22 mouse cellular contexts compared by ENCODE assay signal in the genomic region with DNA sequence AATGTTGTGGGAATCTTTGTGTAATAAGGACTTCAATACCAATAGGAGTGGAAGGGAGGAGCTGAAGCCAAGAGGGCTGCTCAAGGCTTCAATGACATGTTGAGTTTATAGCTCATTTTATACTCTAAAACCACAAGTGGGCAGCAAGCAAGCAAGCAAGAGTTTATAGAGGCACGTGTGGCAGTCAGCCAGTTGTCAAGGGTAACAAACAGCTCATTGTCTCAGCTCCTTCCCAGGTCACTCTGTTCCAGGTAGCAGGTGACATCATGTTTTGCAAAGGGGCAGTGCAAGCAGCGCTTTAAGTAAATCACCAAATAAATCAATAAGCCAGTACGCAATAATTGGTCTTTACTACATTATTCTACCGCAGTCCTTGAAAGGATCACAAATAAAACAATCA. TPM values are rescaled to one million over a fixed set of nuclear protein-coding genes. Genes with fewer than 3 reads are reported as not detected.
"Had no signal": no experiment of that assay in that cellular context is flagged by ENCODE, and none has a peak within 500 bp of the region (broad histone marks: within the 10 kb centered on the region; RNA-seq: fewer than 3 reads in every experiment).

No protein-coding gene starts in this region.

- H3K27ac ChIP-seq: intestine, embryonic 15.5 days; kidney, embryonic 15.5 days; limb, embryonic 13.5 days; liver, embryonic 14.5 days; midbrain, embryonic 15.5 days had no signal

- H3K36me3 ChIP-seq: intestine, embryonic 15.5 days; kidney, embryonic 15.5 days; limb, embryonic 13.5 days; midbrain, embryonic 15.5 days had no signal

- H3K4me3 ChIP-seq: intestine, embryonic 15.5 days; kidney, embryonic 15.5 days; limb, embryonic 13.5 days; midbrain, embryonic 15.5 days had no signal

- DNase-seq: kidney, adult 2 months; kidney, postnatal 14 days; left cerebral cortex, postnatal 4 days; lung, embryonic 14.5 days; thymus, adult 18-20 months; thymus, postnatal 14 days had no signal

- H3K9me3 ChIP-seq: intestine, embryonic 15.5 days; kidney, embryonic 15.5 days; limb, embryonic 13.5 days; midbrain, embryonic 15.5 days had no signal

- ATAC-seq: hindbrain, embryonic 16.5 days; intestine, embryonic 15.5 days; midbrain, embryonic 15.5 days had no signal

- H3K4me2 ChIP-seq: intestine, embryonic 15.5 days; kidney, embryonic 15.5 days; limb, embryonic 13.5 days; lung, embryonic 14.5 days; midbrain, embryonic 11.5 days; midbrain, embryonic 15.5 days had no signal

- H3K9ac ChIP-seq: intestine, embryonic 15.5 days; kidney, embryonic 15.5 days; limb, embryonic 13.5 days; liver, embryonic 14.5 days; lung, embryonic 14.5 days; midbrain, embryonic 15.5 days had no signal

- H3K27me3 ChIP-seq: intestine, embryonic 15.5 days; kidney, embryonic 15.5 days; limb, embryonic 13.5 days; midbrain, embryonic 15.5 days had no signal

- H3K4me1 ChIP-seq: intestine, embryonic 15.5 days; midbrain, embryonic 15.5 days had no signal

RNA-seq across cellular contexts. Expression of a gene that starts 29.7 kb away (rescaled TPM):
- total RNA-seq: liver, adult 2 months; megakaryocyte, adult 5-6 weeks; neutrophil, adult 5-6 weeks had no signal
- polyA plus RNA-seq: liver, embryonic 14.5 days had no signal

RNA-seq across cellular contexts. Expression of a gene that starts 41.5 kb away (rescaled TPM):
- total RNA-seq: layer of hippocampus, adult 18-20 months; layer of hippocampus, postnatal 10 days; left cerebral cortex, adult 18-20 months; left cerebral cortex, postnatal 10 days; left cerebral cortex, postnatal 4 days; liver, adult 2 months; neutrophil, adult 5-6 weeks had no signal
- polyA plus RNA-seq: hindbrain, embryonic 16.5 days; intestine, embryonic 15.5 days; kidney, adult 2 months; kidney, embryonic 15.5 days; limb, embryonic 13.5 days; liver, adult 2 months; liver, embryonic 14.5 days; lung, embryonic 14.5 days; midbrain, embryonic 11.5 days; midbrain, embryonic 15.5 days; neural tube, embryonic 11.5 days; stomach, embryonic 14.5 days had no signal
